Mouse (Mus musculus) kidney, embryonic 16.5 days (tissue): ENCODE results near the gene Fkbp1a. TPM values are rescaled to one million over a fixed set of nuclear protein-coding genes. Genes with fewer than 3 reads are reported as not detected.

Experiments
- ATAC-seq: fragments of 200-750 bp; cut with Nextera tagmentation; 2 replicates; pipeline ENCODE4 v1.8.0; 2017; ENCODE audit warnings: moderate TSS enrichment; ENCODE audit not compliant: low FRiP score, low TSS enrichment
- H3K27ac ChIP-seq: fragments of 300-500 bp; sonication (generic); 2 replicates; pipeline ENCODE4 v1.5.1; 2014; ENCODE audit warnings: low read length
- H3K27me3 ChIP-seq: fragments of 300-500 bp; sonication (generic); 2 replicates; pipeline ENCODE4 v1.6.1; 2014; ENCODE audit warnings: low read length, control low read depth, mixed read lengths; ENCODE audit not compliant: insufficient read depth
- H3K36me3 ChIP-seq: fragments of 300-500 bp; sonication (generic); 2 replicates; pipeline ENCODE4 v1.6.1; 2014; ENCODE audit warnings: low read length, control low read depth, mixed read lengths; ENCODE audit not compliant: insufficient read depth
- H3K4me1 ChIP-seq: fragments of 300-500 bp; sonication (generic); 2 replicates; pipeline ENCODE4 v1.6.1; 2014; ENCODE audit warnings: low read length, control low read depth, mixed read lengths; ENCODE audit not compliant: insufficient read depth
- H3K4me2 ChIP-seq: fragments of 300-500 bp; sonication (generic); replicated peaks from 2 replicates; pipeline ENCODE4 v1.6.1; 2014; ENCODE audit warnings: low read depth, low read length
- H3K4me3 ChIP-seq: fragments of 300-500 bp; sonication (generic); 2 replicates; pipeline ENCODE4 v1.5.1; 2014; ENCODE audit warnings: mild to moderate bottlenecking, low read length
- H3K9ac ChIP-seq: fragments of 300-500 bp; sonication (generic); replicated peaks from 2 replicates; pipeline ENCODE4 v1.6.1; 2014; ENCODE audit warnings: low read length
- H3K9me3 ChIP-seq: fragments of 300-500 bp; sonication (generic); 2 replicates; pipeline ENCODE4 v1.6.1; 2016; ENCODE audit warnings: low read length, control low read depth
- WGBS: fragments of 180-500 bp; shearing (Covaris S2); extraction: QIAGEN DNeasy Blood & Tissue Kit; methylation state at CpG from one replicate; pipeline ENCODE4 v1.1.7; 2014; 5-methylcytosine and 5-hydroxymethylcytosine counted together
- polyA plus RNA-seq: library from polyadenylated mRNA; unstranded; fragments of >200 nt; fragmentation: Nextera tagmentation; extraction: Ambion mirVana; gene quantifications from 2 replicates; pipeline ENCODE4 v1.2.1, GENCODE M21; 2015

Gene Fkbp1a
- polyA plus RNA-seq, 1 experiment from 2014 or later = 723 TPM

DNA sequence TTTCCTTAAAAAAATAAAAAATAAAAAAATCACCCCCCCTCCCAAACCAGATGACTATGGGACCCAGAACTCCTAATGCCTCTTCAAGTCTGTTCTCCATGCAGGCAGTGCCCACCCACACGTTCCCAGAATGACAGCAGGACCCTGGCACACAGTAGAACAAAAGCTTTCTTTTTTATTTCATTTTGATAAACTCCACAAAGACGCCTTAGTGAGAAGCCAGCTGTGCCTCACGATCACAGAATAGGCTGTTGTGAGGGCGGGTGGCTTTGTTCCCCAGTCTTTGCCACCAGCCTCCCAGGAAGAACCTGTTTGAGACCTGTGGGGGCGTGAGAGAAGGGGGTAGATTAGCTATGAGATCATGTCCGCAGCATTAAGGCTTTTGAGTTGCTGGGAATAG lies 2.4 kb downstream of the Fkbp1a start:
- peaks cover 32% of the 10 kb centered on the region for H3K36me3 ChIP-seq
- no peak overlapping the region for H3K9ac ChIP-seq

DNA sequence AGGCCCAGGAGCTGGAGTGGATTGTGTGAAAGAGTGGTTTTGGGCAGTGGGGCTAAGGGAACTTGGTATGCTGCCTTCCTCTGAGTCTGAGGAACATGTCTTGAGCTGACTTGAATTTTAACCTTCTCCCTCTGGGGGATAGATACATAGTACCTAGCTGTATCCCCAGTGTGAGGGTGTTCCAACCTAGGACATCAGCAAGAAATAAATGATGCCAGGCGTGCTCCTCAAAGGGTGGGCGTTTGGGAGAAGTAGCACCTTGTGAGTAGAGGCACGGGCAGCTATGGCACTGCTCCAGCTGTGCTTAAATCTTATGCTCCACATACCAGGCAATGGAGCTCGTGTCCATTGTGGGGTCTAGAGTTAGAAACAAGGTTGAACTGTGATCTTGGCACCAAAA lies 4.3 kb downstream of the Fkbp1a start:
- Histone ChIP-seq H3K9ac (no peak overlapping the region), H3K9me3 (no peaks in the 10 kb centered on the region), H3K27me3 (no peaks in the 10 kb centered on the region), H3K4me2 (no peak overlapping the region), H3K36me3 (peaks cover 45% of the 10 kb centered on the region), H3K4me3 (no peak overlapping the region), H3K27ac (no peak overlapping the region), H3K4me1 (peaks cover 35% of the 10 kb centered on the region)
- 89% methylated on average over 4 of the region's 4 CpGs for WGBS
- ATAC-seq = no peak

More for the DNA sequence above, 2.4 kb downstream of the Fkbp1a start:
- peaks cover 38% of the 10 kb centered on the region for H3K4me1 ChIP-seq
- peak overlapping the region; percentile 80 for H3K4me2 ChIP-seq
- H3K4me3 ChIP-seq = peak overlapping the region; percentile 89
- no peaks in the 10 kb centered on the region for H3K9me3 ChIP-seq
- WGBS = 59% methylated on average over 6 of the region's 6 CpGs
- H3K27ac ChIP-seq = no peak overlapping the region
- no peak for ATAC-seq
- no peaks in the 10 kb centered on the region for H3K27me3 ChIP-seq

DNA sequence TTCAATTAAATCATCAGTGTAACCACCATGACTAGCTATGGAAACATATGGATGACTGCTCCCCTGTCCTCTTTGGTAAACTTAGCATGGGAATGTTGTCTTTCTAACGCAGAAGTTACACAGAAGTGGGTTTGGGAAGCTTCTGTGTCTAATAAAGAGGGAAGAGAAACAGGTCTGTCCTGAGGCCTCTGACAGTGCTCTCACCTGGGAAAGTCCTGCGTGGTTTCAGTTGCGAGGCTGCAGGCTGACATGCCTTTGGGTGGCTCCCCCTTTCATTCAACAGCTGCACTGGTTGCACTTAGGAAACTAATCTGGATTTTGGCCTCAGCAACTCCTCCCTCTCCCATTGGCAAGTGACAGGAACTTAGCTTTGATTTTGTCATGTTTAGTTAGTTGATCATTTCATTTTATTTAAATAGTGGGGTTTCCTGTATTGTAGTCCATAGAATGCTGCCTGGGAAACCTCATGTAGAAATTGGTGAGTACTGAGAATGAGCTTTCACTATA lies 7.4 kb downstream of the Fkbp1a start:
- H3K9me3 ChIP-seq = no peaks in the 10 kb centered on the region
- no peak for ATAC-seq
- H3K36me3 ChIP-seq = peaks cover 61% of the 10 kb centered on the region
- no peak overlapping the region for H3K4me2 ChIP-seq
- H3K27me3 ChIP-seq = no peaks in the 10 kb centered on the region
- H3K4me3 ChIP-seq = no peak overlapping the region
- H3K27ac ChIP-seq = no peak overlapping the region
- peaks cover 18% of the 10 kb centered on the region for H3K4me1 ChIP-seq
- H3K9ac ChIP-seq = no peak overlapping the region
- 83% methylated on average over 3 of the region's 3 CpGs for WGBS

DNA sequence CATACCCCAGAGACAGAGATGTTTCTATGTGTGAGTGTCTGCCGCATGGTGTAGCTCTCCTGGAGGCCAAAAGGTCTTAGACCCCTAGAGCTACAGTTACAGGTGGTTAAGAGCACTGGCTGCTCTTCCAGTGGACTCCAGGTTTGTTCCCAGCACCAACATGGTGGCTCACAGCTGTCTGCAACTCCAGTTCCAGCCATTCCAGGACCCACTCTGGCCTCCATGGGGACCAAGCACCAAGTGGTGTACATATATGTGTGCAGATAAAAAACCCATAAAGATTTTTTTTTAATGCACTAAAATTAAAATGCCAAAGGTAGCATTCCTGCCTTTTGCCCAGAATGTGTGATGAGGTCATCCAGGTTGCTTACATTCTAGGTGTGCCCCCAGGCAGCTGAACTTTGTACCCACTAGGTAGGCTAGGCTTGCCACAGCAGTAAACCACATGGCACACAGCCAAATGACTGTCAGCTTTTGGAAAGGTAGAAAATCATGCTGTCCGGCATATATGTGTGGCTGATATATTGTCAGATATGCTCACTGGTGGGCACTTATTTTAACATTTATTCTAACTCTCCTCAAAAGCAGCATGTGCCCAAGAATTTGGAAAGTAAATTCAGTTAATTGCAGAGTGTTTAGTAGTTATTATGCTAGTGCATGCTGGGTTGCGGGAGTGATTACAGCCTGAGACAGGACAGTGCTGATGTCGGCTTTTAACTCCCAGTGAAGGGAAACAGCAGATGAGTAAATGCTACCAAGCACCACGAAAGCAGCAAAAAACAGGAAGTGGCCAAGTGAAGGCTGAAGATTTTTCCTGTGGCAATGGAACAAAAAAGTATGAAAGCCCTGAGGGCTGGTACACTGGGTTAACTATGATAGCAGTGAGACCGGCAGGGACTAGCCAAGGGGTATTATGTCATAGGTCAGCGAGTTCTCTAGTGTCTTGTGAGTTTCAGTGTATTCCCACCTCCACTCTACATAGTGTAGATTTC lies 20.9 kb downstream of the Fkbp1a start:
- 0 out of 2 replicates have a peak overlapping the region, but pooled peaks have one; percentile 15 for H3K27ac ChIP-seq
- no peak for ATAC-seq
- H3K9me3 ChIP-seq = no peaks in the 10 kb centered on the region
- H3K4me3 ChIP-seq = no peak overlapping the region
- H3K27me3 ChIP-seq = no peaks in the 10 kb centered on the region
- H3K4me1 ChIP-seq = no peaks in the 10 kb centered on the region
- no peak overlapping the region for H3K4me2 ChIP-seq
- H3K9ac ChIP-seq = no peak overlapping the region
- 77% methylated on average over 7 of the region's 7 CpGs for WGBS
- peaks cover 53% of the 10 kb centered on the region for H3K36me3 ChIP-seq

DNA sequence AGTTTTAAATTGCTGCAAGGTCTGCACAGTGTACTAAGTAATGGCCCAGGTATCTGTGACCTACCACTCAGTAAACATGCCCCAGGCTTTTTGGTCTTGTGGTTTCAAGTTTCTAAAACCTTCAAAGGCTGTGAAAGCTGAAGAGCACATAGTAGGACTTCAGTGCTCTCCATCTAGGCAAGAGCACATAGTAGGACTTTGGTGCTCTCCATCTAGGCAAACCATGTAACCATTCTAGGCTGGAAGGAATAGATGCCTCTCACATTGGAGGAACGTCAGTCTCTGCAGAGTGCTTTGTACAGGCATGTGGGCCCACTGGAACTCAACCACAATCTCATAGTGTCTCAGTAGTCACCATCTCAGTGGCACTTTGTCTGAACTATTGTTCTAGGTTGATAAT lies 21.7 kb downstream of the Fkbp1a start:
- WGBS = 96% methylated on average over 1 of the region's 1 CpGs
- ATAC-seq = no peak
- Histone ChIP-seq H3K4me2 (no peak overlapping the region), H3K27me3 (no peaks in the 10 kb centered on the region), H3K4me3 (no peak overlapping the region), H3K4me1 (no peaks in the 10 kb centered on the region), H3K9me3 (no peaks in the 10 kb centered on the region), H3K27ac (no peak overlapping the region), H3K9ac (no peak overlapping the region), H3K36me3 (peaks cover 46% of the 10 kb centered on the region)

DNA sequence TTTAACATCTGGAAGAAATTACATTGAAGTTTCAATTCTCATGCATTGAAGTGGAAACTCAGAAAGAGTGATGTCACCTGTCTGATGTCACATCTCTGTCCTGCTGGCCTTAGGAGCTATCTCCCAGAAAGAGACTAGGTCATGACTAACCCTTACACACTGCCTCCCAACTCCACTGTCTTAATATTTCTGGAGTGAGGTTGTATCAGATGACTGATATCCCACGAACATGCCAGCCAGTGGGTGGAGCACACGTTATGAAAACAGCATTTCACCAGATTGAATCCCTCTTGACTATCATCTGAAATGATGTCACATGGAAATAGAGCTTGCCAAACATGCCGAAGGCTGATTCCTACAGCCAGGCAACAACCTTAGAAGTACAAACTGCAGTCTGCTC lies 22.7 kb downstream of the Fkbp1a start:
- 61% methylated on average over 3 of the region's 3 CpGs for WGBS
- ATAC-seq = no peak
- no peak overlapping the region for H3K27ac ChIP-seq
- H3K36me3 ChIP-seq = peaks cover 36% of the 10 kb centered on the region
- no peaks in the 10 kb centered on the region for H3K27me3 ChIP-seq
- H3K9me3 ChIP-seq = no peaks in the 10 kb centered on the region
- no peaks in the 10 kb centered on the region for H3K4me1 ChIP-seq
- no peak overlapping the region for H3K4me2 ChIP-seq
- H3K9ac ChIP-seq = no peak overlapping the region
- no peak overlapping the region for H3K4me3 ChIP-seq

DNA sequence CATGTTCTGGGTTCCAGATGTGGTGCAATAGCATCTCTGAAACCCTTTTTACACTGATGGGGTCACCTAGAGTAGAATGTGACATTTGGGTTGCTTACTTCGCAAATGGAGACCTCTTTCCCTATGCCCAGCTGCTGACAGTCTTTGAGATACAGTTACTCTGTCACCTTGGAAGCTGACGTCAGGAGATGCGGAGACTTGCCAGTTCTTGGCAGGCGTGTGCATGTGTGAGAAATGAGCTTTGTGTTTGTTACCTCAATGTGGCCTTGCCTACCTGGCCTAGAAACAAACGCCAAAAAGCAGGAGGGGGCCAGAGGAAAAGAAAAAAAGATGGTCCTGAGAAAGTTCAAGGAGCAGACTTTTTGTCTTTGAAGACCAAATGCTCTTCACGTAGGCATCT lies 24.6 kb downstream of the Fkbp1a start:
- Histone ChIP-seq H3K9me3 (no peaks in the 10 kb centered on the region), H3K4me1 (no peaks in the 10 kb centered on the region)

DNA sequence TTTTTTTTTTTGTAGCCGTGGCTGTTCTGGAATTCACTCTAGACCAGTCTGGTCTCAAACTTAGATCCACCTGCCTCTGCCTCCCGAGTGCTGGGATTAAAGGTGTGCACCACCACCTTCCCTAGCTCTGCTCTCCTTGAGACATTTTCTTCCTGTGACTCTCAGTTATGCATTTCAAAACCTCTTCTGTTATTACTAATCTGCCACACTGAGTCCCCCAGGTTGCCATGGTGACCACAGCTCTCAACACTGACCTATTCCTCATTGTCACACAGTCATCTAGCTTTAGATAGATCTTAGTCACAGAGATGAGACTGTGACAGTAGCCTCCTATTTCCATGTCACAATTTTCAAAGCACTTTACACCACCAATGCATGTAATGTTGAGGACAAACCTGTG lies 27.2 kb downstream of the Fkbp1a start:
- Histone ChIP-seq H3K27ac (no peak overlapping the region), H3K36me3 (peaks cover 5% of the 10 kb centered on the region; the same call in 1 of the 2 replicates), H3K4me2 (no peak overlapping the region), H3K9me3 (no peaks in the 10 kb centered on the region), H3K4me1 (no peaks in the 10 kb centered on the region), H3K4me3 (no peak overlapping the region), H3K27me3 (no peaks in the 10 kb centered on the region), H3K9ac (no peak overlapping the region)
- WGBS = 86% methylated on average over 2 of the region's 2 CpGs
- ATAC-seq = no peak

More for the DNA sequence above, 24.6 kb downstream of the Fkbp1a start:
- 81% methylated on average over 6 of the region's 6 CpGs for WGBS
- H3K4me3 ChIP-seq = no peak overlapping the region
- no peak overlapping the region for H3K9ac ChIP-seq
- peaks cover 22% of the 10 kb centered on the region for H3K36me3 ChIP-seq
- H3K4me2 ChIP-seq = no peak overlapping the region
- no peak for ATAC-seq
- H3K27me3 ChIP-seq = no peaks in the 10 kb centered on the region
- H3K27ac ChIP-seq = no peak overlapping the region

DNA sequence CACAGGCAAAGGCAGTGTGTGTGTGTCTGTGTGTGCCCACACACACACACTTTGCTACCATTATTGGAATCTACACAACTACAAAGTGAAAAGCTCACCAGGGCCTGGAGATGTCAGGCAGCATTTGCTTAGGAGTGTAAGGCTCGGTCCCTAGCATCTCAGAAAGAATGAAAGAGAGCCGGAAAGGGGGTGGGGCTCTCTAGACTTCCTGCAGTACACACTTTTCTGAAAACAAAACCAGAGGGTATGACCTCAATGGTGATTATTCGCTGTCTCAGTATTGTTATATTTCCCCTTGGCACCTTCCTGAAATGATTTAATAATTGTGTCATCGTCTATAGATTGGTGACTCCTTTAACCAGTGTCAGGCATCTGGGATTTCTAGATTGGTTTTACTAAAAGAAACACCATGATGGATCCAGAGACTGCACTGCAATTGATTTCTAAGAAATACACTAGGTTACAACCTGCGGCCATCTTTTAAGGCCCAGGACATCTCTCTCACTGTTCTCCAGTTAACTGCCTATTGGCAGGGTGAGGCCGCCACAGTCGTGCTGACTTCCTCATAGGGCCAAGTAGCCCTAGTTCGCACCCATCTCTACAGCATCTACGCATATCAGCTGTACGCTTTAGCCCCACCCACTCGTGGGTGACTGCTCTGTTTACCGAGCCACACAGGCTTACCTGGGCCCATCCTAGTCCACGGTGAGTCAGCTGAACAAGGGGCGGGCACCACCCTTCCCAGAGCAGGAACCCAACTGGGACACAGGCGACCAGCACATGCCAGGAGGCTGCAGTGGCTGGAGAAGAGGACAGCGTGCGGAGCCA lies 29.8 kb downstream of the Fkbp1a start, which contains the start of gene Sdcbp2:
Sdcbp2 (plus strand) TSS at position 750 of the 828 bp plus-strand sequence.
- H3K4me2 ChIP-seq = no peak within 1 kb of the TSS
- no peak within 1 kb of the TSS for H3K9ac ChIP-seq
- 73% methylated on average over 17 of the region's 17 CpGs for WGBS
- 0 out of 2 replicates have a peak within 1 kb of the TSS, but pooled peaks have one; percentile 14 for H3K27ac ChIP-seq
- H3K4me1 ChIP-seq = peaks cover 17% of the 10 kb centered on the region
- ATAC-seq = 0 out of 2 replicates have a peak, but pooled peaks have one; percentile 12
- no peak within 1 kb of the TSS for H3K4me3 ChIP-seq
- H3K27me3 ChIP-seq = no peaks in the 10 kb centered on the region
- no peaks in the 10 kb centered on the region for H3K9me3 ChIP-seq
- H3K36me3 ChIP-seq = no peaks in the 10 kb centered on the region
